13 mouse cellular contexts compared by ENCODE assay signal in genomic region chr5:134347066-134347465, GRCm38 (mm10). TPM values are rescaled to one million over a fixed set of nuclear protein-coding genes. Genes with fewer than 3 reads are reported as not detected.
DNase-seq lines count a peak whose midpoint lies in the region; ATAC-seq and TF ChIP-seq lines count a peak whose summit lies in the region.
"Had no signal": no experiment of that assay in that cellular context is flagged by ENCODE, and none has a peak within 500 bp of the region (broad histone marks: within the 10 kb centered on the region; RNA-seq: fewer than 3 reads in every experiment).

No protein-coding gene starts in this region.

- H3K4me2 ChIP-seq in kidney, postnatal 0 days (ENCODE audit: low read length), result no peak overlapping the region
- H3K4me2 ChIP-seq in stomach, postnatal 0 days (replicated peaks; ENCODE audit: low read depth), result no peak overlapping the region
- H3K4me2 ChIP-seq in forebrain, embryonic 11.5 days (ENCODE audit: low read depth, low read length, severe bottlenecking), result no peak overlapping the region
- H3K4me2 ChIP-seq: forebrain, embryonic 13.5 days; hindbrain, embryonic 15.5 days had no signal

- peak; percentile 70 for TF ChIP-seq CTCF in kidney, postnatal 0 days (IDR thresholded peaks at IDR 0.05; ENCODE audit: low read depth)
- TF ChIP-seq CTCF in stomach, postnatal 0 days (IDR thresholded peaks at IDR 0.05; ENCODE audit: low read depth), result peak; percentile 71

- no peak for ATAC-seq in kidney, postnatal 0 days (replicated peaks; ENCODE audit: low FRiP score, low read depth)
- ATAC-seq in stomach, postnatal 0 days (ENCODE audit: low FRiP score, low TSS enrichment), result no peak
- no peak for ATAC-seq in forebrain, embryonic 11.5 days (replicated peaks; ENCODE audit: low FRiP score)
- ATAC-seq: forebrain, embryonic 13.5 days had no signal

- H3K36me3 ChIP-seq in kidney, postnatal 0 days (ENCODE audit: insufficient read depth, low read length), result no peaks in the 10 kb centered on the region
- H3K36me3 ChIP-seq in stomach, postnatal 0 days (ENCODE audit: control insufficient read depth, insufficient read depth, low read length), result no peaks in the 10 kb centered on the region
- no peaks in the 10 kb centered on the region for H3K36me3 ChIP-seq in forebrain, embryonic 11.5 days (ENCODE audit: control insufficient read depth, insufficient read depth, low read length)
- H3K36me3 ChIP-seq: embryonic facial prominence, embryonic 10.5 days; hindbrain, embryonic 15.5 days had no signal

- 76% methylated on average over 2 of the region's 2 CpGs for WGBS in kidney, postnatal 0 days
- 76% methylated on average over 2 of the region's 2 CpGs for WGBS in stomach, postnatal 0 days
- 64% methylated on average over 2 of the region's 2 CpGs for WGBS in forebrain, embryonic 11.5 days

- H3K4me1 ChIP-seq in kidney, postnatal 0 days (replicated peaks; ENCODE audit: insufficient read depth, low read length), result no peaks in the 10 kb centered on the region
- H3K4me1 ChIP-seq in stomach, postnatal 0 days (replicated peaks; ENCODE audit: control insufficient read depth, insufficient read depth), result no peaks in the 10 kb centered on the region
- no peaks in the 10 kb centered on the region for H3K4me1 ChIP-seq in forebrain, embryonic 11.5 days (replicated peaks; ENCODE audit: control insufficient read depth, insufficient read depth, low read length)

- no peaks in the 10 kb centered on the region for H3K9me3 ChIP-seq in kidney, postnatal 0 days (replicated peaks; ENCODE audit: low read length)
- no peaks in the 10 kb centered on the region for H3K9me3 ChIP-seq in stomach, postnatal 0 days (ENCODE audit: control insufficient read depth, low read length)
- no peaks in the 10 kb centered on the region for H3K9me3 ChIP-seq in forebrain, embryonic 11.5 days (ENCODE audit: control insufficient read depth, low read length)
- H3K9me3 ChIP-seq: embryonic facial prominence, embryonic 10.5 days; forebrain, embryonic 13.5 days; hindbrain, embryonic 15.5 days; megakaryocyte, embryonic 14.5 days had no signal

- H3K9ac ChIP-seq in kidney, postnatal 0 days (ENCODE audit: low read depth, low read length), result no peak overlapping the region
- no peak overlapping the region for H3K9ac ChIP-seq in stomach, postnatal 0 days (ENCODE audit: low read length)
- no peak overlapping the region for H3K9ac ChIP-seq in forebrain, embryonic 11.5 days (ENCODE audit: low read length)
- H3K9ac ChIP-seq: forebrain, embryonic 13.5 days; hindbrain, embryonic 15.5 days had no signal

- no peak for TF ChIP-seq EP300 in stomach, postnatal 0 days (optimal IDR thresholded peaks at IDR 0.05)

- DNase-seq in kidney, postnatal 0 days (ENCODE audit: low spot score), result no peak
- DNase-seq in kidney, postnatal 25 days, result no peak
- peak; percentile 53 for DNase-seq in thymus, postnatal 4 days
- DNase-seq in thymus, postnatal 0 days (ENCODE audit: low spot score), result no peak
- DNase-seq in R1 (ENCODE audit: low read depth, low spot score), result peak; percentile 50
- DNase-seq in stomach, postnatal 0 days (ENCODE audit: low spot score), result no peak
- DNase-seq in frontal cortex, postnatal 14 days (ENCODE audit: low spot score in 2 of 2), result no peak
- no peak for DNase-seq in forebrain, embryonic 11.5 days (ENCODE audit: low spot score)
- DNase-seq: thymus, adult 18-20 months had no signal

- H3K27me3 ChIP-seq in kidney, postnatal 0 days (ENCODE audit: insufficient read depth, low read length), result no peaks in the 10 kb centered on the region
- H3K27me3 ChIP-seq in stomach, postnatal 0 days (ENCODE audit: control insufficient read depth, insufficient read depth, low read length), result no peaks in the 10 kb centered on the region
- H3K27me3 ChIP-seq in forebrain, embryonic 11.5 days (ENCODE audit: control insufficient read depth, insufficient read depth, low read length), result no peaks in the 10 kb centered on the region
- H3K27me3 ChIP-seq: forebrain, embryonic 13.5 days; hindbrain, embryonic 15.5 days had no signal

- H3K4me3 ChIP-seq in kidney, postnatal 0 days (replicated peaks; ENCODE audit: low read depth, low read length), result no peak overlapping the region
- no peak overlapping the region for H3K4me3 ChIP-seq in stomach, postnatal 0 days (ENCODE audit: low read depth, low read length)
- H3K4me3 ChIP-seq in forebrain, embryonic 11.5 days (ENCODE audit: low read depth, low read length), result no peak overlapping the region
- H3K4me3 ChIP-seq: embryonic facial prominence, embryonic 10.5 days; forebrain, embryonic 13.5 days; hindbrain, embryonic 15.5 days; megakaryocyte, embryonic 14.5 days had no signal

- no peak overlapping the region for H3K27ac ChIP-seq in kidney, postnatal 0 days
- no peak overlapping the region for H3K27ac ChIP-seq in stomach, postnatal 0 days (replicated peaks)
- no peak overlapping the region for H3K27ac ChIP-seq in forebrain, embryonic 11.5 days (ENCODE audit: low read depth, low read length)
- H3K27ac ChIP-seq: embryonic facial prominence, embryonic 10.5 days; forebrain, embryonic 13.5 days; hindbrain, embryonic 15.5 days had no signal

RNA-seq across cellular contexts. Expression of gene Gtf2i, which starts 32.5 kb away (rescaled TPM):
- polyA plus RNA-seq in kidney, postnatal 0 days (2015; fragmentation: Nextera tagmentation; extraction: Ambion mirVana), result 145 and 157 TPM in 2 replicates
- 124 and 130 TPM in 2 replicates for polyA plus RNA-seq in thymus, postnatal 0 days (2015; fragmentation: Nextera tagmentation; extraction: Ambion mirVana)
- 63.0 and 81.9 TPM in 2 replicates for polyA plus RNA-seq in stomach, postnatal 0 days (2015; fragmentation: Nextera tagmentation; extraction: Ambion mirVana)
- 214 and 239 TPM in 2 replicates for polyA plus RNA-seq in forebrain, embryonic 11.5 days (2014; fragmentation: Nextera tagmentation; extraction: Ambion mirVana)

Comparison
In these comparisons a context has a peak if more than half of its experiments do, and no peak if none do; other contexts are left out.
1. DNase-seq: peak in thymus, postnatal 4 days (single experiment) and R1 (single experiment); none in kidney, postnatal 0 days (single experiment), kidney, postnatal 25 days (0 of 2), thymus, postnatal 0 days (single experiment), stomach, postnatal 0 days (single experiment), frontal cortex, postnatal 14 days (0 of 2) and forebrain, embryonic 11.5 days (single experiment).